Mouse (Mus musculus): ENCODE measurements around the gene 1810049J17Rik. TPM values are rescaled to one million over a fixed set of nuclear protein-coding genes. Genes with fewer than 3 reads are reported as not detected.
"Not testable (repeated sequence)": the region's sequence is repeated elsewhere in the genome, so short reads cannot be mapped to it uniquely, and the experiment has no call there.

The 1810049J17Rik gene
- polyA plus RNA-seq (2012; rRNA removed), result 0.47 TPM in 1 of 2 replicates, not detected in the other

GRCm38 (mm10) chr15:12321788-12322621 lies at the start of gene 1810049J17Rik:
Gene 1810049J17Rik, minus strand, starts transcription at chr15:12321899.
- no peak for DNase-seq (ENCODE audit: low read depth)

GRCm38 (mm10) chr15:12371183-12371582 lies 49.5 kb upstream of the 1810049J17Rik start:
- DNase-seq (ENCODE audit: low read depth), result no peak

- DNase-seq (ENCODE audit: low read depth), result no peak
Measured at GRCm38 (mm10) chr15:12370096-12370495, 48.4 kb upstream of the 1810049J17Rik start.

- DNase-seq (ENCODE audit: low read depth), result no peak
Measured at GRCm38 (mm10) chr15:12368850-12369249, 47.2 kb upstream of the 1810049J17Rik start.

- DNase-seq (ENCODE audit: low read depth), result no peak
Measured at GRCm38 (mm10) chr15:12368357-12368756, 46.7 kb upstream of the 1810049J17Rik start.

- no peak for DNase-seq (ENCODE audit: low read depth)
Measured at GRCm38 (mm10) chr15:12367306-12368080, 45.8 kb upstream of the 1810049J17Rik start.

- not testable (repeated sequence) for DNase-seq (ENCODE audit: low read depth)
Measured at GRCm38 (mm10) chr15:12366580-12367305, 45.0 kb upstream of the 1810049J17Rik start.

- no peak for DNase-seq (ENCODE audit: low read depth)
Measured at GRCm38 (mm10) chr15:12366072-12366469, 44.4 kb upstream of the 1810049J17Rik start.

- DNase-seq (ENCODE audit: low read depth), result no peak
Measured at GRCm38 (mm10) chr15:12365416-12366071, 43.8 kb upstream of the 1810049J17Rik start.

- no peak for DNase-seq (ENCODE audit: low read depth)
Measured at GRCm38 (mm10) chr15:12364096-12364495, 42.4 kb upstream of the 1810049J17Rik start.

GRCm38 (mm10) chr15:12362701-12363040 lies 41.0 kb upstream of the 1810049J17Rik start:
- no peak for DNase-seq (ENCODE audit: low read depth)

- DNase-seq (ENCODE audit: low read depth), result no peak
Measured at GRCm38 (mm10) chr15:12362001-12362700, 40.5 kb upstream of the 1810049J17Rik start.

- DNase-seq (ENCODE audit: low read depth), result no peak
Measured at GRCm38 (mm10) chr15:12360519-12361212, 39.0 kb upstream of the 1810049J17Rik start.

- no peak for DNase-seq (ENCODE audit: low read depth)
Measured at GRCm38 (mm10) chr15:12358384-12358783, 36.7 kb upstream of the 1810049J17Rik start.

GRCm38 (mm10) chr15:12357459-12357858 lies 35.8 kb upstream of the 1810049J17Rik start:
- no peak for DNase-seq (ENCODE audit: low read depth)

- DNase-seq (ENCODE audit: low read depth), result no peak
Measured at GRCm38 (mm10) chr15:12355907-12356306, 34.2 kb upstream of the 1810049J17Rik start.

- no peak for DNase-seq (ENCODE audit: low read depth)
Measured at GRCm38 (mm10) chr15:12355261-12355660, 33.6 kb upstream of the 1810049J17Rik start.

GRCm38 (mm10) chr15:12354281-12354810 lies 32.6 kb upstream of the 1810049J17Rik start:
- DNase-seq (ENCODE audit: low read depth), result no peak

- DNase-seq (ENCODE audit: low read depth), result no peak
Measured at GRCm38 (mm10) chr15:12351470-12351869, 29.8 kb upstream of the 1810049J17Rik start.

- DNase-seq (ENCODE audit: low read depth), result no peak
Measured at GRCm38 (mm10) chr15:12349840-12350239, 28.1 kb upstream of the 1810049J17Rik start.
